Mouse (Mus musculus): Measurements from ENCODE around the gene Aloxe3.
"Not testable (repeated sequence)": the region's sequence is repeated elsewhere in the genome, so short reads cannot be mapped to it uniquely, and the experiment has no call there.

Gene Aloxe3

DNA sequence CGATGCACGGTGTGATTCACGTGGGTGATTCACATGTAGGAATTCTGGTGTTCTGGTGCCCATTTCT, at the start of gene Aloxe3:
Aloxe3 (plus strand) TSS at position 45 of the 67 bp plus-strand sequence.
- no peak for DNase-seq (ENCODE audit: low read depth)

DNA sequence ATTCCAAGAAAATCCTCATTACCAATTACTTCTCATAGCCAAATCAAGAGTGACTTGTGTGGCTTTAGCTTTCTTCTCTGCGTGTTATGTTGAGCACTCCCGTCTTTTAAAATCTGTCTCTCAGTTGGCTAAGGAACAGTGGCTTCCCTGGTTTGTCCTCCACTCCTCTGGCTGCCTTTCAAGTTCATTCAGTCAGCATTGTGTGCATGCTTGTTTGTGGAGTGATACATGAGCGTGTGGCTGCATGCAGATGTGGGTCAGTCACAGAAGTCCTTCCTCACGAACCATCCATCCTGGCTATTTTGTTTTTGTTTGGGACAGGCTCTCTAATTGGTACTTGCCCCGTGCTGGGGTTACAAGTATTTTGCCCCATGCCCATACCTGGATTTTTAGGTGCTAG, 49.1 kb upstream of the Aloxe3 start:
- no peak for DNase-seq (ENCODE audit: low read depth)

DNA sequence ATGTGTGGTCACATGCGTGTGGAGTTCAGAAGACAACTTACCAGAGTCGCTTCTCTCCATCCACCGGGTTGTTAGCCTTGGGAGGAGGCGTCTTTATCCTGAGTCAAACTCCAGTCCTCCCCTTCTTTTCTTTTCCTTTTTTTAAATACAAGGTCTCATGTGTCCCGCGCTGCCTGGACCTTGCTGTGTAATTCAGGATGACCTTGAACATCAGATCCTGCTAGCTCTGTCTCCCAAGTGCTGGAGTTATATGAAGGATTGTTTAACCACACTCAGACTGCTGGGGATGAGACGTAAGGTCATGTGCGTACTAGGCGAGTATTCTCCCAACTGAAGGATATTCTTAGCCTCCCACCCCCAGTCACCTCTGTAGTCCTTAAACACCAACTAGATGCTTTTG, 48.4 kb upstream of the Aloxe3 start:
- no peak for DNase-seq (ENCODE audit: low read depth)

DNA sequence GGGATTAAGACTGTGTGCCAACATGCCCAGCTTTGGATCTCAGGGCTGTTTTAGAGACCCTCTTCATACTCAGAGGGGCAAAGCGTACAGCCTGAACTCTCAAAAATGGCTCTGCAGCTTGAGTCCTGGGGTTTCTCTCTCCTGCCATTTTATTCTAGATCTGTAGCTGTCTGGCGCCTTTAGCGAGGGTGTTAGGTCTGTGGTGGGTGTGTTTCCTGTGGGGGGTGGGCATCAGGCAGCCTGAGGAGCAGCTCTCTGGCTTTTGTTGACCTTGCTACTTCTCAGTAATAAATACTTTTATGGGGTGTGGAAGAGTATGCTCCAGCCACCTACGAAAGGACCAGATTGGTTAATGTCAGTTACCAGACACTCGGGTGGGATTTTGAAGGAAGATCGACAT, 47.7 kb upstream of the Aloxe3 start:
- peak; percentile 20 for DNase-seq (ENCODE audit: low read depth)

DNA sequence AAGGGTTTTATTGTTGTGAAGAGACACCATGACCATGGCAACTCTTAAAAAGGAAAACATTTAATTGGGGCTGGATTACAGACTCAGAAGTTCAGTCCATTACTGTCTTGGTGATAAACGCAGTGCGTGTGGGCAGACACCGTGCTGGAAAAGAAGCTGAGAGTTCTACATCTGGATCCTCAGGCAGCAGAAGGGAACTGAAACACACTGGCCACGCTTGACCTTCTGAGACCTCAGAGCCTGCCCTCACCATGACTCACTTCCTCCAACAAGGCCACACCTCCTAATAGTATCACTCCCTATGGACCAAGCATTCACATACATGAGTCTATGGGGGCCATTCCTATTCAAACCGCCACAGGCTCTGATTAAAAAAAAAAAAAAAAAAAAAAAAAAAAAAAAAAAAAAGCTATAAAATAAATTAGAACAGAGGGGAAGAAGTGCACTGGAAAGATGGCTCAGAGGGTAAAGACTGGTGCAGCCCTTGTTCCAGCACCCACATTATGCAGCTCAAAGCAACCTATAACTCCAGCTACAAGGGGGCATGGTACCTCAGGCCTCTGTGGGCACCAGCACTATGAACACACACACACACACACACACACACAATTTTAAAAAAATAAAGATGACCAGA, 46.8 kb upstream of the Aloxe3 start:
- DNase-seq (ENCODE audit: low read depth) = peak; percentile 93

DNA sequence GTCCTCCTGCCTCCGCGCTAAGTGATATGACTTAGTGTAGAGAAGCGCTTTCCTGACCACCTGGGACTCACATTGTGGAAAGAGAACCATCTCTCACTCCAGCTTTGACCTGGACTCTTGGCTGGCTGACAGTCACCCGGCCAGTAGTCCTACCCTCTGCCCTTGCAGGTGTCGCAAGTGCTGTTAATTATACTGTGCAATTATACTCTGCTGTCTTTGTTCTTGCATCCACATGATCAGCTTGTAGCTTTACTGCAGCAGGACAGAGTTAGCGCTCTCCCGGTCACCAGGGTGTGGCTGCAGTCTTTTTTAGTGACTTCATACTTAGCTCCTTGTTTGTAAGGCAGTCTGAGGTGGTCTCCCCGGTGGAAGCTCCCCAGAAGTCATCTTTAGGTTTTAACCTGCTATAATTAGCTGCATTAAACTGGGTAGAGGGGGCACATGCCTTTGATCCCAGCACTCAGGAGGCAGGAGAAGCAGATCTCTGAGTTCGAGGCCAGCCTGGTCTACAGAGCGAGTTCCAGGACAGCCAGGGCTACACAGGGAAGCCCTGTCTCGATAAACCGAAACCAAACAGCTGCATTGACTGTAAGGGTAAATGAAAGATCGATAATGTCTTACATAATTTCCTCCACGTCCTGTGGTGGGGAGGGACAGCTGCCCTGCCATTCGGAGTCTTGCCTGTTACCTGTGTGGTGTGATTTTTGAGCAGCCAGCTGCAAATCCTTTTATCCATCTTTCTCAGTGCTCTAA, 45.4 kb upstream of the Aloxe3 start:
- DNase-seq (ENCODE audit: low read depth) = no peak

DNA sequence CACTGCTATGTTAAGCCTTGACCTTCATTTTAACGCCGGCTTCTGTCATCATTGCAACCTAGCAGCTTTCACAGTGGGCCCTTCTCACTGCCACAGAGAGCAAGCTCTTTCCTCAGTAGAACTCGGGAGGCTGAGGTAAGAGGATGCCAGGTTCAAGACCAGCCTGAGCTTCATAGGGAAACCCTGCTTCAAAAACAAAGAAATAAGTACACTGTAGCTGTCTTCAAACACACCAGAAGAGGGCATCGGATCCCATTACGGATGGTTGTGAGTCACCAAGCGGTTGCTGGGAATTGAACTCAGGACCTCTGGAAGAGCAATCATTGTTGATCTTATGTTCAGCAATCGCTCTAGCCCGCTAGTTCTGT, 44.9 kb upstream of the Aloxe3 start:
- DNase-seq (ENCODE audit: low read depth) = no peak

DNA sequence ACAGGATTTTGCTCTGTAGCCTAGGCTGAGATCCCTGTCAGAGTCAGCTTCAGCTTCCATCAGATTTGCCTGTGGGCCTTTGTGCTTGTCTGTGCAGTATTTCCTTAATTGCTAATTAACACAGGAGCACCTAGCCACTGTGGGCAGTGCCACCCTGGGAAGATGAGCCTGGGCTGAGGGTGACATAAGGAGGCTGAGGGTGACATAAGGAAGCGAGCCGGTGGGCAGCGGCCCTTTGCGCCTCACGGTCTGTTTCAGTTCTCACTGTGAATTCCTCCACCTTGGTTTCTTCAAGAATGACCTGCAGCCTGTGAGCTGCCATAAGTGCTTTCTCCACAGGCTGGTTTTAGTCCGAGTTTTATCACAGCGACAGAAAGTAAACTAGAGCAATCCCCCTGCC, 44.1 kb upstream of the Aloxe3 start:
- DNase-seq (ENCODE audit: low read depth) = no peak

DNA sequence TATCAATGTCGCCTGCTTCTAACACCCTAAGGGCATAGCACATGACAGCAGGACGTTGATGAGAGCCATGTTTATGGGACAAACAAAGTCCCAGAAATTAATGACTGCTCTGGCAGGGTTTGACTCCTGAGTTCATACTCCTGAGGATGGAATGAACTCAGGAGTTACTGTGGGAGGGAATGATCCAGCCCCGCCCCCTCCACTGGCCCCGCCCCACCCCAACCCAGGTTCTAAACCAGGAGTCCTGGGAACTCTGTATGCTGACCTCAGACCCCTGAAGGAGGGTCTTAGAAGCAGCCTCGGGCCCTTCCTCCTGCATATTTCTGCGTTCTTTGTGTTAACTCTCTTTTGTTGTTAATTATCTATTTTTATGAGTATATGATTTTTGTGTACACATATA, 40.1 kb upstream of the Aloxe3 start:
- DNase-seq (ENCODE audit: low read depth) = no peak

DNA sequence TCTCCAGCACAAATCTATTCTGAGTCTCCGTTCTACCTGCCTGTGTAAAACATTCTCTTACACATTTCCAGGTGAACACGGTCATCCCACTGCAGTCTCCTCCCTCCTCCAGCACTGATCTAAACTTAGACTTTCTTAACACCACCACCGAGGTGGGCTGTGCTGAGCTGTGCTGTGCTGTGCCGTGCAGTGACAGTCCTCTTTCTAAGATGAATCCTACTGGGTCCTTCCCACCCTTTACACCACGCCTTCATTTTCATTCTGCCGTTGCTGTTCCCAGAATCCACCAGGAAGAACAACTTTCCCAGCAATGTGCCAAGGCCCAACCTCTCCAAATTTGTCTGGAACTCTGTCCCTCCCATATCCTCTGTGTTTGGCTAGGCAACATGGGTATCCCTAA, 39.3 kb upstream of the Aloxe3 start:
- no peak for DNase-seq (ENCODE audit: low read depth)

DNA sequence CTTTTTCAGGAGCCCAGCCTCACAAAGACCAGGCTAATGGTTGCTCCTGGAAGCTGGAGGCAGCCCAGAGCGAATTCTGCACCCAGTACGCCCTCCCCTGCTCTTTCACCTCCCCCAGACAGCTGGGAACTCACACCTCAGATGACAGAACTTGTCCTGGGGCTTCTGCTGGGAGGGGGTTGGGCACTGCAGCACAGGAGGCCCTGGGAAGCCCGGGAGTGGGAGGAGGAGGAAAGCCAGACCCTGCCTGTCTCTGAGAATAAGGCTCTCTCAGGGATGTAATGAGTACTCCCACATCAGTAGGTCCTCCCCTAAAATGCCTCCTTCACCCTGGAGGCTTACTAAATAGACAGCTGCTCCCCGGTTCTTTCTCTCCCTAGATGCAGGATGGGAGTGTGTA, 38.6 kb upstream of the Aloxe3 start:
- DNase-seq (ENCODE audit: low read depth) = no peak

DNA sequence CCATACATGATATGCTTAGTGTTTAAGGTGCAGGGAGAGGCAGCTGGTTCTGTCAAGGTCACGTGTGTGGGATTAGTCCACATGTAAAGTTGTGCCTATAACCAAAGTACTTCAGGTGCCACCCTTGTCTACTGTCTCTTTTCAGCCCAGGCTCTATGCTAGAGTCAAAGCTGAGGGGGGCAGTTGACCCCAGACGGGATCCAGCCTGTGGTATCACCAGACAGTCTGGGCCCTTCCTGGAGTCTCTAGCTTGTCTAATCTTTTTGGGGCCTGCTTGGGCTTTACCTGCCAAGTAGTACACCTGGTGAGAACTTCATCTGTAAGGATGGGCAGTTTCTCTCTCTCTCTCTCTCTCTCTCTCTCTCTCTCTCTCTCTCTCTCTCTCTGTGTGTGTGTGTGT, 38.1 kb upstream of the Aloxe3 start:
- no peak for DNase-seq (ENCODE audit: low read depth)

DNA sequence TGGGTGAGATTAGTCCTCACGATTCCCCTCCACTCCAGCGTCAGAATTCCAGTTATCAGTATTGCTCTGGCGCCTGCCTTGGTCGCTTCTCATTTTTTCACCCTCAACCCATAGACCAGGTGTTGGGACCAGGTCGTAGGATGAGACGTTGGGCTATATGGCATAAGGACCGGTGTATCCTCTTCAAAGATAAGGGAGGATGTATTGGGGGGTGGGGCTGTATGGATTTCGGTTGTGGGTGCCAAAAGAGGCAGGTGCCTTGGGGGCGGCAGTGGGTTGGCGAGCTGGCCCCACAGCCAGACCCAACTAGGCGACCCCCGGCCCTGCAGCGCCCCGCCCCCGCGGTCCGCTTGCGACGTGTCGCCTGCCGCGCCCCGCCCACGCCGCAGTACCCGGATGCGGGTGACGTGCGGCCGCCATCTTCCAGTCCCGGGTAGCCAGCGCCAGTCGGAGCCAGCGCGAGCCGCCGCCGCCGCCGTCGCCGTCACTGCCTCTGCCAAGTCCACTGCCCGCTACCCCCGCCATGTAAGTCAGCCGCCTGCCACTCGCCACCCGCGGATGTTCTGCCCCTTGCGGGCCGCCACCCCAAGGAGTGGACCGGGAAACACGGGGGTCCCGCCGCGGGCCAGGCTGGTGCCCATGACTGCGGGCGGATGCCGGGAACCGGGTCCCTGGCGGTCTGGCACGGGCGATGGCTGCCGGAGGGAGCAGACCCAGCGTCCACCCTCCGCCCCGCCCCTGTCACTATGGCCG, 37.4 kb upstream of the Aloxe3 start, which contains the start of gene Vamp2:
Vamp2 (plus strand) TSS at position 388 of the 753 bp plus-strand sequence.
- peak; percentile 78 for DNase-seq (ENCODE audit: low read depth)

DNA sequence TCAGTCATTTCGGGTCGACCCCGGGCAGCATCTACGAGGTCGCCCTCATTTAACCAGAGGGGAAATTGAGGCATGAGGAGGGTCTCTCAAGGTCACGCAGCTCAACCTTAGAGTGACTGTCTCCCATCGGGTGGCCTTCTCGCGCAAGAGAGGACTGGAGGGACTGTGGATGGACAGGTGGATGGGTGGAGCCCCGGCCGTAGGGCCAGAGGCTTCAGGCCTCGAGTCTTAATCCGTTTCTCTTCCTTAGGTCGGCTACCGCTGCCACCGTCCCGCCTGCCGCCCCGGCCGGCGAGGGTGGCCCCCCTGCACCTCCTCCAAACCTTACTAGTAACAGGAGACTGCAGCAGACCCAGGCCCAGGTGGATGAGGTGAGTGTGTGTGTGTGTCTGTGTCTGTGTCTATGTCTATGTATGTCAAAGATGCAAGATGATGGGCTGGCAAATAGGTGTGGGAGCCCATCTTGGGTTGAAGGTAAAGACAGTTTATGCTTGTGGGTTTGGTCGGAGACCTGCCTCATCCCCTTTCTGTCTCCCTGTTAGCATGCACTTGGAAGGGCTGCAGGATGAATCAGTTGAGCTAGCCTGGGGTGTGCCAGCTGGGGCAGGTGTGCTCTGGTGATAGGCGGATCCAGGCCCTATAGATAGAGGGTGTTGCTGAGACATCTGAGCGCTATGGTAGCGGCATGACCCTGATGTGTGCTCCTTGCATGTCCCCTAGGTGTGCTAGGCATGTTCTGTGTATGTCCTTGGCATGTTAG, 36.7 kb upstream of the Aloxe3 start:
- DNase-seq (ENCODE audit: low read depth) = peak; percentile 31

DNA sequence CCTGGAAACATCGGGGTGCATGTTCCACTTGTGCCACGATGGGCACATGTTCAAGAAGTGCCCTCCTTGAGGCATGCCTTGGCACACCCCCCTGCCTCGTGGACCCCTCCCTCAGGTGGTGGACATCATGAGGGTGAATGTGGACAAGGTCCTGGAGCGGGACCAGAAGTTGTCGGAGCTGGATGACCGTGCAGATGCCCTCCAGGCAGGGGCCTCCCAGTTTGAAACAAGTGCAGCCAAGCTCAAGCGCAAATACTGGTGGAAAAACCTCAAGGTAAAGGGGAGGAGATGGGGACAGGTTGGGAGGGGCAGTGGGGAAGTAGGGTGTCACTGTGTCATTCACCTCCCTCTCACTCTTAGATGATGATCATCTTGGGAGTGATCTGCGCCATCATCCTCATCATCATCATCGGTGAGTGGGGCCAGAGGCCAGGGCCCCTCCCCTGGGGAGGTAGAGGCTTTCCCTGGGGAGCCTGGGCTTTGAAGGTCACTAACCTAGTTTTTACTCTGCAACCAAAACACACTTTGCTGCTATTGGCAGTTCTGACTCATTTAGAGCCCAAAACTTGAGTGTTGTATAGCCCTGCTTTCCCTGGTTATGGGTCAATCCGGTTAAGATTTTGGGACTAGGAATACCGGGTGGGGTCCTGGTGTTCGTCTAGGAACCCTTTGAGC, 35.9 kb upstream of the Aloxe3 start:
- DNase-seq (ENCODE audit: low read depth) = no peak

DNA sequence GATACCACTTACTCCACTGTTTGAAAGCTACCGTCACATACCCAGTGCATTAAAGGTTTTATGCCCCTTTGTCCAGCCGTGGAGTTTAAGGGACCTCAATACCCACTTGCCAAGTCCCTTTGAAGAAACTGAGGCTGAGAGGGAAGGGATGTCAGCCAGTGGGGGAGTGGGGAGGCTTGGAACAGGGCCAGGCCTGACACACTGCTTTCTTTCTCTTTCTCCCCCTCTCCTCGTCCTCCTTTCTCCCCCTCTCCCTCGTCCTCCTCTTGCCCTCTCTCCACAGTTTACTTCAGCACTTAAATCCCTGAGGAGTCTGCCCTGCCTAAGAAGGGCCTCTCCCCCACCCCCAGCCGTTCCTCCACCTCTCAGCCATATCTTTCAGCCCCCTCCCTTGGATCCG, 35.3 kb upstream of the Aloxe3 start:
- no peak for DNase-seq (ENCODE audit: low read depth)

DNA sequence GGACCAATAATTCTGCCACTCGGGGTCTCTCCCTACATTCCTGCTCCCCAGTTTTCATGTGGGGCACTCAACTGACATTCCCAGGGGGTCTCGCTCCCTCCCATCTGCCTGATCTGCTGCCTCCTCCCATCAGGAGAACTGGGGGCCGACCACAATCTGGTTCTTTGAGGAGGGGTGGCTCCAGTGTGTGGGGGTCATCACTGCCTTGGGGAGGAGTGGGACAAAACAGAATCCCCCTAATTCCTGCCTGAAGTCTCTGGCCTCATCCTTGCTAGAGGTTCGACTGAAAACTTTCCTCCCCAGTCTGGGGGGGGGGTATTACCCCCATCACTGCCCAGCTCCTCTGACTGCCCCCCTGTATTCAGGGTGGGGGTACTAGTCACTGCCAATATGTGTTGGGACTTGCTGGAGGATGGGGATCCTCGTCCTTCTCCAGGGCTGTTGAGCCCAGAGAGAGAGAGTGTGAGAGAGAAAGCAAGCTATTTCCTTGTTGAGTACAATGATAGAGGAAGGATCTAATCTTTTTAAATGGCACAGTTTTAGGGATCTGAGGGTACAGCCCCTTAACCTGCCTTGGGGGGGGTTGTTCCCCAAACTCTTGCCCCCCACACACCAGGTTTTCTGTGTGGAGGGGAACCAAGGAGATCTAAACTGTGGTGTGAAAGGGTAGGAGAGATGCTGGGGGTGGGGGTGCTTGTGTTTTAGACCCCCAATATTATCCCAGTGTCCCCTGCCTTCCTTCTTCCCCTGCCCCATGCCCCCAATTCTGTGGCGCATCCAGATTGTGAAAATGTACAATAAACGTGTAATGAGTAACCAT, 33.9 kb upstream of the Aloxe3 start:
- DNase-seq (ENCODE audit: low read depth) = no peak

DNA sequence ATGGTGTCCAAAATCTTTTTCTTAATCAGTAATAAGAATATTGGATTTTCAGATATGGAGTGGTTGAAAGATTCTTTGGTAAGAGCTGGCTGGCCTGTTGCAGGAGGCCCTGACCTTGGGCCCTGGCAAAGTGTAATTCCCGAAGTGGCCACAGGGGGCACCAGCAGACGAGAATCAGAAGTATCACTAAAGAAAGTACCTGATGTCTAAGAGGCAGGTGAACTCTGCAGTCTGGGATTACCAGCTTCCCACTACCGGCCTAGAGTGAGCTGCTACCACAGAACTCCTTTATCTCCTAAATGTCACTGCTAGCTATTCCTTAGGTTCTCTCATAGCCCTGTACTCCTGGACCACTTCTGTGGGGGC, 33.3 kb upstream of the Aloxe3 start:
- peak; percentile 77 for DNase-seq (ENCODE audit: low read depth)

DNA sequence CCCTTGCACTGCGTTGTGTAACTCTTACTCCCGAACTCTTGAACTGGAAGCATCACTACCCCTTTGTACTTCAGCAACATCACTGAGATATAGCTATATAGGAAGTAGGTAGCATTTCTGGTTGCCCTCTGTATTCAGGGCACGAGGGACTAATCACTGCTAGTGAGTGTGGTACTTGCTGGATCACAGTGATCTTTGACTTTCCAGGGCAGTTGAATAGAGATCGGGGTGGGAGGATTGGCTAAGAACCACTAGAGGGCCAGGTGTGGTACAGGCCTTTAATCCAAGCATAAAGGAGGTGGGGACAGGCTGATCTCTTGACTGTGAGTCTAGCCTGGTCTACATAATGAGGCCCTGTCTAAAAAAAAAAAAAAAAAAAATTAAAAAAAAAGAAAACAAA, 32.8 kb upstream of the Aloxe3 start:
- peak; percentile 41 for DNase-seq (ENCODE audit: low read depth)

DNA sequence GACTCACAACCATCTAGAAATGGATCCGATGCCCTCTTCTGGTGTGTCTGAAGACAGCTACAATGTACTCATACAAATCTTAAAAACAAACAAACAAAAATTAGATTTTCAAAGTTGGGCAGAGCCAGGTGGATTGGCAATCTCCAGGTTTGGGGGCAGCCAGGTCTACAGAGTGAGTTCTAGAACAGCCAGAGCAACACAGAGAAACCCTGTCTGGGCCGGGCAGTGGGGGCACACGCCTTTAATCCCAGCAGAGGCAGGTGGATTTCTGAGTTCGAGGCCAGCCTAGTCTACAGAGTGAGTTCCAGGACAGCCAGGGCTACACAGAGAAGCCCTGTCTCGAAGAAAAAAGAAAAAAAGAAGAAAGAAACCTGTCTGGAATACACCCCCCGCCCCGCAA, 31.8 kb upstream of the Aloxe3 start:
- not testable (repeated sequence) for DNase-seq (ENCODE audit: low read depth)

DNA sequence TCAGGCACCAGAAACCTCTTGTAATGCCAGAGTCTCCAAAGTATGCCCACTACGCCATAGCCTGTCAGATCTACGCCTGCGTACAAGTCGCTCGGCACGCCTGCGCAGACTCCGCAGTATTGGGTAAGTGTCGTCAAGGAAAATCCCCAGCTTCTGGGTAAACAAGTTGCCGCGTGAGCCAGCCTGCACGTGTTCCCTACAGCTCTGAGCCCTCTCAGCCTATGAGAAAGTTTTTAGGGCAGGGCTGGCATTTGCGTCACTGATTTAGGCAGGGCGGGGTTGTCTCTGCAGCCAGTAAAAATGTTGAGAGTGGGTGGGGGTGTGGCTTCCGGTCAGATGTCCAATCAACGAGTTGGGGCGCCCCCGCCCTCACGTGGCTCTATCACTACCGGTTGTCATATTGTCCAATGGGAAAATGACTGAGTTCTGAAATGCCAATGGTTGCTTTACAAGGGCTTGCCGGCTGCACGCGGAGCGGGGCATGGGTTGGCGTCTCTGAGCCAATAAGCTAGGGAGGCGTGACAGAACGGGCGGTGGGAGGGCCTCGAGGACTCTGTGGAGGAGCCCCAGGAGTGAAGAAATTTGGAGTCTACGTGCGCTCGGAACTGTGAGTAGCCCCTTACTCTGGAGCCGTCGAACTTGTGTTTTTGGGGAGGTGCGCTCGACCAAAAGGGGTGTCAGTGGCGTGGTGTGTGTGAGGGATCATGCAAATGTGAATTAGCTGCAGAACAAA, 30.8 kb upstream of the Aloxe3 start, which contains the start of gene Per1:
Per1 (plus strand) TSS at position 521 of the 733 bp plus-strand sequence.
- DNase-seq (ENCODE audit: low read depth) = peak; percentile 100
